Mouse (Mus musculus) small intestine, adult 2 months (tissue): Measurements from ENCODE around the gene Mtap. TPM values are rescaled to one million over a fixed set of nuclear protein-coding genes. Genes with fewer than 3 reads are reported as not detected.

Experiments used
- H3K27ac ChIP-seq: fragments of 200-500 bp; 2 replicates; pipeline ENCODE4 v1.5.1; 2012; ENCODE audit warnings: low read depth, low read length, control low read depth, inconsistent platforms; ENCODE audit not compliant: insufficient read depth
- H3K27me3 ChIP-seq: fragments of 200-500 bp; 2 replicates; pipeline ENCODE4 v1.6.1; 2012; ENCODE audit warnings: mild to moderate bottlenecking, moderate library complexity, low read length, inconsistent platforms; ENCODE audit not compliant: control insufficient read depth, insufficient read depth
- H3K36me3 ChIP-seq: fragments of 200-500 bp; 2 replicates; pipeline ENCODE4 v1.6.1; 2012; ENCODE audit warnings: mild to moderate bottlenecking, low read length, control low read depth, inconsistent platforms; ENCODE audit not compliant: control insufficient read depth, insufficient read depth
- H3K4me1 ChIP-seq: fragments of 200-500 bp; 2 replicates; pipeline ENCODE4 v1.6.1; 2012; ENCODE audit warnings: low read length, inconsistent platforms, mixed read lengths; ENCODE audit not compliant: control insufficient read depth, insufficient read depth, insufficient read length
- H3K4me3 ChIP-seq: fragments of 200-500 bp; 2 replicates; pipeline ENCODE4 v1.5.1; 2012; ENCODE audit warnings: low read depth, mild to moderate bottlenecking, control low read depth, inconsistent platforms, low read length, moderate library complexity
- CTCF ChIP-seq: fragments of 200-500 bp; IDR thresholded peaks from 2 replicates; pipeline ENCODE4 v1.5.1; 2012; ENCODE audit warnings: low read depth, mild to moderate bottlenecking, control low read depth, inconsistent platforms, low read length, moderate library complexity, mixed read lengths; ENCODE audit not compliant: insufficient replicate concordance, insufficient read length; ENCODE audit errors: extremely low read depth
- POLR2A ChIP-seq: fragments of 200-500 bp; IDR thresholded peaks from 2 replicates; pipeline ENCODE4 v1.6.1; 2012; ENCODE audit warnings: low read depth, mild to moderate bottlenecking, control low read depth, inconsistent platforms, low read length, moderate library complexity
- WGBS: fragments of 180-500 bp; shearing (Covaris S2); methylation state at CpG from one replicate; pipeline ENCODE4 v1.1.7; 2018; 5-methylcytosine and 5-hydroxymethylcytosine counted together
- polyA plus RNA-seq: library from polyadenylated mRNA; depleted of rRNA; stranded (reverse); fragments of >200 nt; gene quantifications from 2 replicates; pipeline ENCODE4 v1.2.3, GENCODE M21; 2012; rRNA removed

Mtap gene
- 0.76 and 0.87 TPM in 2 replicates for polyA plus RNA-seq

DNA sequence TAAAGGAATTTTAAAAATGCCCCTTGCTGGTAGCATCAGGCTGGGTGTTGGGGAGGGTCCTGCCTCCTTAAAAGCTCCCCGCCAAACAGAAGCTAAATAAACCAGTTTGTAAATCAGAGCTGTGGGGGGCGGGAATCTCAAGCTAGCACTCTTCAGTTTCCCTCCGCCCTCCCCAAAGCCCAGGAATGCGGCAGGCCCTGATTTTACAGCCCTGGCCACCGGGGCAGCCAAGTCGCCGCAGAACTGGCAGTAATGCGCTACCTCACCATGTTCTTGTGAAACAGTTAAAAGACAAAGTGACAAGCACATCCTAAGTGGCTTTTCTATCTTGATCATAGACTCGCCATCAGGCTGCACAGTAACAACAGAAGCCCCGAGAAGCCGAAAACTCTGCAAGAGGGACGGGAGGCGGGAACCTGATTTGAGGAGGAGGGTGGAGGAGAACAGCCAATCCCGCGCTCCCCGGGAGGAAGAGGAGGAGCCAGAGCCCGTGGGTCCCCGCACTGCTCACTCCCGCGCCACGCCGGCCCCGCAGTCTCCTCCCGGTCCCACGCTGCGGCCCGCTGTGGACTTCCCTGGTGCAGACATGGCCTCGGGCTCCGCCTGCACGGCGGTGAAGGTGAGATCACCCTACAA lies at the start of gene Mtap:
TSS of gene Mtap (plus strand) at position 217 of the 636 bp plus-strand sequence.
- H3K27ac ChIP-seq = peak within 1 kb of the TSS; percentile 22; the same call in 1 of the 2 replicates
- no peaks in the 10 kb centered on the region for H3K36me3 ChIP-seq
- H3K4me3 ChIP-seq = peak within 1 kb of the TSS; percentile 72
- H3K27me3 ChIP-seq = no peaks in the 10 kb centered on the region
- WGBS = 1% methylated on average over 31 of the region's 31 CpGs
- TF ChIP-seq CTCF (no peak), POLR2A (no peak)
- H3K4me1 ChIP-seq = peaks cover 8% of the 10 kb centered on the region; the same call in 1 of the 2 replicates

DNA sequence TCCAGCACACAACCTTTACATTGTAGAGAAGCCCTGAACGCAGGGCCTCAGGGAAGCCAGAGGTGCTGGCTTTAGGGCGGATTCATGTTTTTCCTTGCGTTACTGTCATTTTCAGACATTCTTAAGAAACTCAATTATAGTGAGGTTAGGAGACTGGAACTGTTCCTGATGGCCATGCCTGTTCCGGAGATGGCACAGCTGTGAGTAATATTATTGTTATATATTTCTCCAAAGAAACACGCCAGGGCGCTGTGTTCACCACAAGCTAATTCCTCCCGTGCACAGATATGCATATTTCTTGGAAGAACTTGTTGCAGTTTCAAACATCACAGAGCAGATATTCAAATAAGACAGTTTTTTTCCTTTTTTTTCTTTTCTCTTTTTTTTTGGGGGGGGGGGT lies 47.8 kb upstream of the Mtap start:
- Histone ChIP-seq H3K36me3 (no peaks in the 10 kb centered on the region), H3K27ac (no peak overlapping the region), H3K27me3 (no peaks in the 10 kb centered on the region), H3K4me3 (no peak overlapping the region), H3K4me1 (no peaks in the 10 kb centered on the region)
- no peak for TF ChIP-seq CTCF
- 93% methylated on average over 7 of the region's 7 CpGs for WGBS

DNA sequence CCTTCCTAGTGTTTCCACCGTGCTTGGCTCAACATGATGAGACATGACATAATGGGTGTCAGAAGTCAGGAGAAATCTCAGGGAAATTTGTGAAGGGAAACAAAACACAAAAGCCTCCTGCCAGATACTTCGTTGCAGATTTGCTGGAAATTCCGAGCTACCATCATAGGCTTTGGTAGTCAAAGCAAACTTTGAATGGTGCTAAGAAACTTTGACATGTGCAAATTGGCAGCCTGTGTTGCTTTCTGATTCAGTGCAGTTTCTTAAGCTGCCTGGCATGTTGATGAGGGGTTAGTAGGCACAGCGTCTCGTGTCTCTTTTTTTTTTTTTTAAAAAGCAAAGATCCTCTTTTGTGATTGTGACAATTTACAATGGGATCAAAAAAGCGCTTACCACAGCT lies 46.7 kb upstream of the Mtap start:
- no peaks in the 10 kb centered on the region for H3K4me1 ChIP-seq
- no peaks in the 10 kb centered on the region for H3K27me3 ChIP-seq
- H3K4me3 ChIP-seq = no peak overlapping the region
- H3K36me3 ChIP-seq = no peaks in the 10 kb centered on the region
- 74% methylated on average over 6 of the region's 6 CpGs for WGBS
- H3K27ac ChIP-seq = no peak overlapping the region
- TF ChIP-seq POLR2A (no peak), CTCF (no peak)

DNA sequence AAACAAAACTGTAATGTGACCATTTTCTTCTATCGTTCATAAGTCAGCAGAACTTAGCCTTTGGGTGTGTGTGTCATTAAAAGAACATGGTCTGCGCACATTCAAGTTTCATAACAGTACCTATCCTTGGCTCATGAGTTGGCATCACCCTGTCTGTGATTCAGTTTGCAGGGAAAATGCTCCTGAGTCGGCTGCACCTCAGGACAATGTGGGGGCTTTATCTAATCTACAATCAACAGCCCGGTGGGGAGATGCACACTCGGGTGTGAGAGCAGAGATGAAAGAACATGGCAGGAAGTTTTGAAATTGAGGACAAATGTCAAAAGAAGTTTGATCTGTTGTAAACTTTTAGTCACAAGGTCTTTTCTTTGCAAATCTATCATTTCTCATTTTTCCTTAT lies 44.8 kb upstream of the Mtap start:
- TF ChIP-seq CTCF = no peak
- no peak for TF ChIP-seq POLR2A
- WGBS = 51% methylated on average over 5 of the region's 5 CpGs
- H3K27ac ChIP-seq = no peak overlapping the region

DNA sequence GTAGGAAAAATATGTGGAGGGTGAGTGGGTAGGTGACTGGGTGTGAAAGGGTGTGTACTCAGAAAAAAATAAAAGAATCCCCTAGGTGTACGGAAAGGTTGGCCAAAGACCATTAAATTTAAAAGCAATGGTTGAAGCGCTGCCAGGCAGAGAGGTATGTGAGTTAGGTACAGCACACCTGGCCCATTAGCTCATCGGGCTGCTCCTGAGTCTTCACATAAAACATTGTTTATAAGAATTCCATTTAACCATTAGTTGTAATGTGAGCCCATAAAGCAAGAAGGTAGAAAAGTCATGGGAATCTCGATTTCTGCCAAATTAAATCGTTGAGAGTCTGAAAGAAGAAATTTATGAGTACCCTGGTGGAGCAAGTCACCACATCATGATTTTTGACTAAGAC lies 42.1 kb upstream of the Mtap start:
- TF ChIP-seq CTCF (no peak), POLR2A (no peak)
- H3K27me3 ChIP-seq = no peaks in the 10 kb centered on the region
- no peak overlapping the region for H3K27ac ChIP-seq
- 64% methylated on average over 5 of the region's 5 CpGs for WGBS
- H3K4me1 ChIP-seq = no peaks in the 10 kb centered on the region
- no peak overlapping the region for H3K4me3 ChIP-seq
- H3K36me3 ChIP-seq = no peaks in the 10 kb centered on the region

More for the DNA sequence above, 44.8 kb upstream of the Mtap start:
- Histone ChIP-seq H3K4me3 (no peak overlapping the region), H3K36me3 (no peaks in the 10 kb centered on the region), H3K4me1 (no peaks in the 10 kb centered on the region), H3K27me3 (no peaks in the 10 kb centered on the region)

DNA sequence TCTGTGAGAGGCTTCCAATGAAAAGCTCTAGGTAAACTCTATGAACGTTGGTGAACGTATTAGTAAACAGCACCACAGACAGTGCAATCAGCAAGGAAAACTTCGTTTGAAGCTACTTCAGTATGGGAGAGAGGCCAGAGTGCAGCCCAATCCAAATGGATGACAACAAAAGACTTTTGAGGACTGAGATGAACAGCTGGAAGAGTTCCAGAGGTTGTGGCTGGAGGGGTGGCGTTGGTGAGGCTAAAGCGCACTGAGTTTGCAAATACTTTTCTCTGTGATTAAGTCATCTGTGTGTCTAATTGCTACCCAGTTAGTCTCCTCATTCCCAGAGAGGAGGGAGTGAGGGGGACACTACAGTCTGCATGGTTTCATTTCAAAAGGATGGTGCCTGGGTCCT lies 38.7 kb upstream of the Mtap start:
- Histone ChIP-seq H3K4me3 (no peak overlapping the region), H3K27ac (no peak overlapping the region), H3K27me3 (no peaks in the 10 kb centered on the region), H3K36me3 (no peaks in the 10 kb centered on the region), H3K4me1 (no peaks in the 10 kb centered on the region)
- TF ChIP-seq CTCF (no peak), POLR2A (no peak)
- WGBS = 52% methylated on average over 5 of the region's 5 CpGs

DNA sequence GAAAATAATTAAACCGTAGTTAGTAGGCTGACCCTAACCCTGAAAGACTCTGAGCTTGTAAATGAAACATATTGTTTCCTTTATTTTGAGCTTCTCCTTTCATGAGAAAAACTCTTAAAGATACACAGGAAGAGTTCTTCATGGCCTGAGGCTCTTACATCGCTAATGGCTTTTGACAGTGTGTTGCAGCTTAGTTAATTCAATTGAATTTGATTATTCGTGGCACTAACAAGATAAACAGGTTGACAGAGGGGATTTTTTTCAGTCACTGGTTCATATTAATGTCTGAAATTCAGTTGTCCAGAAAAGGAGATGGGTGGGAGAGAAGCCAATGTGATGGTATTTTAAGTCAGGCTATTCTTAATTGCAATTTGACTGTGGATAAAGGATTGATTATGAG lies 35.6 kb upstream of the Mtap start:
- no peaks in the 10 kb centered on the region for H3K27me3 ChIP-seq
- no peak for TF ChIP-seq CTCF
- no peak for TF ChIP-seq POLR2A
- H3K4me1 ChIP-seq = peaks cover 6% of the 10 kb centered on the region; the same call in 1 of the 2 replicates
- WGBS = 87% methylated on average over 3 of the region's 3 CpGs
- no peak overlapping the region for H3K4me3 ChIP-seq
- H3K36me3 ChIP-seq = no peaks in the 10 kb centered on the region
- no peak overlapping the region for H3K27ac ChIP-seq
